Mouse (Mus musculus): ENCODE measurements around the gene Ropn1. TPM values are rescaled to one million over a fixed set of nuclear protein-coding genes. Genes with fewer than 3 reads are reported as not detected.
"Not testable (repeated sequence)": the region's sequence is repeated elsewhere in the genome, so short reads cannot be mapped to it uniquely, and the experiment has no call there.

Ropn1 gene
- polyA plus RNA-seq, 2 experiments = not detected

DNA sequence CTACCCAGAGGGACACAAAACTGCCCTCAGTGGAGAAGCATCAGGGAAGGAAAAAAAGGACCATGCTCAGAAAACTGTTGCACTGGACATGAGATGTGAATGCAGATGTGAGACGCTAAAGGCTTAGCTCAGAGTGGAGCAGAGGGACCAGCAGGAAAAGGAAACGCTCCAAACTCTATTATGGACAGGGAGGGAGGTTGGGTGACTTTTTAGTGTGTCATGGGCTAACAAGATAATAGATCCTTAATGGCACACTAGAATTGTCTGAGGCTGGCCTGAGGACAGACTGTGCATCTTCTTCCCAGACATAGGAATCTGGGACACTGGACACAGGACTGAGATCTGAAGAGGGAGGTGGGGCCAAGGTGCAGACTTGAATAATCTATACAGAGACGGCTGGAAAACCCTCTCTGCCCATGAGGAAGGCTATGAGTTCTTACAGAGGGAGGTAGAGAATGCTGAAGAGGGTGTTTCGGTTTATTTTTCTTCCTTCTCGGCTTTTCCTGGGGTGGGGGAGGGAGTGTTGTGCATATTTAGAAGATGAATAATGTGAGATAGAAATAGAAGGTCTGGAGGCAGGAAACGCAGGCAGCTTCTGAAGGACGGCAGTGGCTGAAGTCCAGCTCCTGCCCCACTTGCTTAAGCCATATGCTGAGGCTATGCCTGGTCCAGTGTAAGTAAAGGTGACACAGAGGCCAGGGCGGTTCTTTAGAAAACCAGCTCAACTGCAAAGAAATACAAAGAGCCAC is 6.0 kb upstream of the Ropn1 start:
- no peak for TF ChIP-seq POLR2A (IDR thresholded peaks at IDR 0.05; ENCODE audit: borderline replicate concordance, extremely low read depth, insufficient read depth, insufficient read length)
- DNase-seq (ENCODE audit: low spot score) = no peak
- Histone ChIP-seq H3K36me3 (ENCODE audit: control insufficient read depth, insufficient read depth, low read length) (no peaks in the 10 kb centered on the region), H3K4me1 (ENCODE audit: control insufficient read depth, insufficient read depth, low read length) (no peaks in the 10 kb centered on the region), H3K9ac (ENCODE audit: low read depth, low read length, severe bottlenecking) (no peak overlapping the region), H3K4me2 (replicated peaks; ENCODE audit: low read depth, low read length, severe bottlenecking) (no peak overlapping the region), H3K9me3 (ENCODE audit: control insufficient read depth, low read length) (no peaks in the 10 kb centered on the region), H3K4me3 (replicated peaks; ENCODE audit: low read length) (no peak overlapping the region), H3K27me3 (ENCODE audit: control insufficient read depth, insufficient read depth, low read length) (no peaks in the 10 kb centered on the region), H3K27ac (replicated peaks; ENCODE audit: low read depth, low read length) (no peak overlapping the region)
- ATAC-seq (ENCODE audit: low FRiP score, low read depth) = no peak
- WGBS = 63% methylated on average over 8 of the region's 8 CpGs

DNA sequence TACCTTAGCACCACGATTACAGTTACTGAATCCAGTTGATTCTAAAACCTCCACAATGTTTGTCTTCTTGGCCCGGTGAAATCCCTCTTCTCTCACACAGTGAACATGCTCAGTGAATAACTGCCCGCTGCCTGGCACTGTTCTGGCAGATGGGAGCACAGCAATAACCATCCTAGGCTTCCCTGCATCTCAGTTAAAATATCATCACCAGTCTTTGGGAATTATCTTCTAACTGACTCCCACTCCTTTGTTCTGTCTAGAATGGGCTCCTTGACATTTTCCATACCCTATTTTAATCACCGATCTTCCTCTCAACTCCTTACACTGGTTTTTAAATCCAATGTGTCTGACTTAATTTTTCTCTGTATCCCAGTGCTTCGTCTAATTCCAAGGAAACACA is 3.3 kb downstream of the Ropn1 start:
- Histone ChIP-seq H3K9me3 (ENCODE audit: control insufficient read depth, low read length) (no peaks in the 10 kb centered on the region), H3K4me1 (ENCODE audit: control insufficient read depth, insufficient read depth, low read length) (peaks cover 5% of the 10 kb centered on the region; the same call in 1 of the 2 replicates), H3K4me2 (replicated peaks; ENCODE audit: low read depth, low read length, severe bottlenecking) (no peak overlapping the region), H3K36me3 (ENCODE audit: control insufficient read depth, insufficient read depth, low read length) (no peaks in the 10 kb centered on the region), H3K27ac (replicated peaks; ENCODE audit: low read depth, low read length) (no peak overlapping the region), H3K4me3 (replicated peaks; ENCODE audit: low read length) (no peak overlapping the region), H3K27me3 (ENCODE audit: control insufficient read depth, insufficient read depth, low read length) (no peaks in the 10 kb centered on the region), H3K9ac (ENCODE audit: low read depth, low read length, severe bottlenecking) (no peak overlapping the region)
- DNase-seq (ENCODE audit: low spot score) = no peak
- no peak for TF ChIP-seq POLR2A (IDR thresholded peaks at IDR 0.05; ENCODE audit: borderline replicate concordance, extremely low read depth, insufficient read depth, insufficient read length)
- 87% methylated on average over 5 of the region's 5 CpGs for WGBS
- no peak for ATAC-seq (ENCODE audit: low FRiP score, low read depth)

DNA sequence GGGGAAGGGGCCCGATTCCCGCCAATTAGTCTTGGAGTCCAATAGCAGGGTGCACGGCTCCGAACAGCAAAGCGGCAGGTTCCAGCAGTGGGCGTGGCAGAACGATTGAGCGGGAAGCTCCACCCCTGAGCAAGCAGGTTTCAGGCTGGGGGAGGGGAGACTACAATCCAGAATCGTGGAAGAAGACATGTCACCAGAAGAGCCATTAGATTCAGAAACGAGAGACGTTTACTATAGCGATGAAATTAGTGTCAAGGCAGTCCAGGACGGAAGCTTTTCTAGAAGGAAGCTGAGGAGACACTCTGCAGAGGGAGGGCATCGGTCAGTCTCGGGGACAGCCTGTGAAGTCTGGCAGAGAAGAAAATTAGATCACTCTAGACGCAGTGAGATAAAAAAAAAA is 7.8 kb downstream of the Ropn1 start:
- not testable (repeated sequence) for H3K9ac ChIP-seq (ENCODE audit: low read depth, low read length, severe bottlenecking); H3K27me3 ChIP-seq (ENCODE audit: control insufficient read depth, insufficient read depth, low read length); DNase-seq (ENCODE audit: low spot score); ATAC-seq (ENCODE audit: low FRiP score, low read depth); H3K4me1 ChIP-seq (ENCODE audit: control insufficient read depth, insufficient read depth, low read length); H3K27ac ChIP-seq (replicated peaks; ENCODE audit: low read depth, low read length); H3K9me3 ChIP-seq (ENCODE audit: control insufficient read depth, low read length); H3K36me3 ChIP-seq (ENCODE audit: control insufficient read depth, insufficient read depth, low read length)
- Histone ChIP-seq H3K4me3 (replicated peaks; ENCODE audit: low read length) (peak overlapping the region; percentile 29), H3K4me2 (replicated peaks; ENCODE audit: low read depth, low read length, severe bottlenecking) (peak overlapping the region; percentile 48)
- 3% methylated on average over 16 of the region's 16 CpGs for WGBS

DNA sequence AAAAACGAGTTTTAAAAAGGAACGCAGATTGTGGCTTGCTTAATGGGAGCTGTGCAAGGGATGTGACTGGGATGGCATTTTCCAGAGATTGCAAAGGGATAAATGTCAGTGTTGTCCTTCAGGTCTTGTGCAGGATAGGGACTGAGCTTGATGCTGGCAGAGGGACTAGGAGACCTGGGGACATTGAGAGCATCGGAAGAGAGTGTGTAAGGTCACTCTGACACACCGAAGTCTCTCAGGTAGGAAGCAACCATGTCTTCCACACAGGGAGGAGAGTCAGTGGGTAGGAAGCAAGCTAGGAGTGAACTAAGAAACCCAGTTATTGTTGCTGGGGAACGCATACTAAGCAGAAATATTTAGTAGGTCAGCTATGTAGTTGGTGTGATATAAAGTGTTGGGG is 8.3 kb downstream of the Ropn1 start:
- Histone ChIP-seq H3K9me3 (ENCODE audit: control insufficient read depth, low read length) (no peaks in the 10 kb centered on the region), H3K4me2 (replicated peaks; ENCODE audit: low read depth, low read length, severe bottlenecking) (peak overlapping the region; percentile 48), H3K9ac (ENCODE audit: low read depth, low read length, severe bottlenecking) (no peak overlapping the region), H3K4me1 (ENCODE audit: control insufficient read depth, insufficient read depth, low read length) (peaks cover 8% of the 10 kb centered on the region; the same call in 1 of the 2 replicates), H3K36me3 (ENCODE audit: control insufficient read depth, insufficient read depth, low read length) (no peaks in the 10 kb centered on the region), H3K27me3 (ENCODE audit: control insufficient read depth, insufficient read depth, low read length) (peaks cover 6% of the 10 kb centered on the region; the same call in 1 of the 2 replicates), H3K4me3 (replicated peaks; ENCODE audit: low read length) (peak overlapping the region; percentile 29), H3K27ac (replicated peaks; ENCODE audit: low read depth, low read length) (no peak overlapping the region)
- no peak for TF ChIP-seq POLR2A (IDR thresholded peaks at IDR 0.05; ENCODE audit: borderline replicate concordance, extremely low read depth, insufficient read depth, insufficient read length)
- WGBS = 28% methylated on average over 5 of the region's 5 CpGs
- ATAC-seq (ENCODE audit: low FRiP score, low read depth) = no peak
- no peak for DNase-seq (ENCODE audit: low spot score)

DNA sequence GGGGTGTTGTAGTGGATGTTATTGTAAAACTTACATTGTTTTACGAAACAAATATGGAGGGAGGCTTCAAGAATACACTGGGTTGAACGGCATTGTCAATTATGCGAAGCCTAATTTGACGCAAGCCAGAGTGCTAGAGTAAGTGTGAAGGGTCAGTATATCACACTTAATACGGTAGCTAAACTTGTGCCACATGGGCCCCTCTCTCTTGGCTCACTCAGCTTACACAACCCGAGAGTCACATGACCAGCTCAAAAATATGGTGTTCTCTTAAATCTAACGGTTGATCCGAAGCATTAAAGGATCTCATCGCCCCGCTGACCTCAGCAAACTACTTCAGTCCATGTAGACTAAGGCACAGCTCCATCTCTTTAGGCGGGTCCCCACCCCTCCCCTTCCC is 8.7 kb downstream of the Ropn1 start:
- no peak for DNase-seq (ENCODE audit: low spot score)

More for the DNA sequence above, 8.7 kb downstream of the Ropn1 start:
- WGBS = 35% methylated on average over 11 of the region's 11 CpGs
- Histone ChIP-seq H3K36me3 (ENCODE audit: control insufficient read depth, insufficient read depth, low read length) (no peaks in the 10 kb centered on the region), H3K9me3 (ENCODE audit: control insufficient read depth, low read length) (no peaks in the 10 kb centered on the region), H3K27me3 (ENCODE audit: control insufficient read depth, insufficient read depth, low read length) (peaks cover 6% of the 10 kb centered on the region; the same call in 1 of the 2 replicates), H3K4me3 (replicated peaks; ENCODE audit: low read length) (0 out of 2 replicates have a peak overlapping the region, but pooled peaks have one; percentile 29), H3K4me2 (replicated peaks; ENCODE audit: low read depth, low read length, severe bottlenecking) (peak overlapping the region; percentile 48), H3K4me1 (ENCODE audit: control insufficient read depth, insufficient read depth, low read length) (peaks cover 8% of the 10 kb centered on the region; the same call in 1 of the 2 replicates), H3K27ac (replicated peaks; ENCODE audit: low read depth, low read length) (no peak overlapping the region), H3K9ac (ENCODE audit: low read depth, low read length, severe bottlenecking) (no peak overlapping the region)
- ATAC-seq (ENCODE audit: low FRiP score, low read depth) = 0 out of 2 replicates have a peak, but pooled peaks have one; percentile 26
- no peak for TF ChIP-seq POLR2A (IDR thresholded peaks at IDR 0.05; ENCODE audit: borderline replicate concordance, extremely low read depth, insufficient read depth, insufficient read length)
